Mouse (Mus musculus): ENCODE results near the gene Ablim1.

Ablim1 gene

GRCm38 (mm10) chr19:57304666-57305065 is 10.1 kb downstream of the Ablim1 start:
- no peak for DNase-seq (ENCODE audit: low spot score in 2 of 2)

DNA sequence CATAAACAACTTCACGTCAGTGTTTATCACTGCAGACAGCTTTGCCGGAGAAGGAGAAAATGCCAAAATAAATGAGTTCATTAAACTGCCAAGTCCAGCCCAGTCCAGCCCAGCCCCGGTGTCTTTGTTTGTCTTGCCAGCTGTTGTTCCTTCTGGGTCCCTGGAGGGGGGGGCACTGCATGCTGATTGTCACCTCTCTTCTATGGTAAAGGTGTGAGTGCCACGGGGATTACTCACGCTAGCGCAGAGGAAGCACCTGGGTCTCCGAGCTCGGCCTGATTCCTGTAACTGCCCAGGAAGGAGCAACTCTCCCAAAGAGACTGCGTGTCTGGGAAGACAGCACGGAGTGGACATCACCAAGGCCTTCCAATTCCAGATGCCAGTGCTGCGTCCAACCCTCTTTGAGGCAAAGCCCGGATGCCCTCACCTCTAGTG is 12.7 kb downstream of the Ablim1 start:
- no peak for DNase-seq (ENCODE audit: low spot score in 2 of 2)

- no peak for DNase-seq (ENCODE audit: low spot score in 2 of 2)
Measured at GRCm38 (mm10) chr19:57298006-57298405, 16.7 kb downstream of the Ablim1 start.

DNA sequence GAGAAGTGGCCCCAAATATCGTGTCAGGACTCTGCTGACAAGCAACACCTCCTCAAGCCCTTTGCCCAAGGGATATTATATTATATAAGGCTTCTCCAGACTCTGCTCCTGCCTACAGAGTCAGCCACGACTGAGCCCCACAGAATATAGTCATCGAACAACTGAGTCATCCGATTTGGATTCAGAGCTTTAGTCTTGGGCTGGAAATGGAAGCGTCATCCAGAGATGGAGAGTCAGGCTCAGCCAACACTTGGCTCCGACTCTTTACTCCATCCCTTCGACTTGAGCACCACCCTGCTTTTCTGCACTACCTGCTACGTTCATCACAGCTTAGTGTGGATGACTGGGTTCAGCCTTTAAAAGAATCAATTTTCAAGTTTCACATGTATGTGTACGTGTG is 17.3 kb downstream of the Ablim1 start:
- no peak for DNase-seq (ENCODE audit: low spot score in 2 of 2)

DNA sequence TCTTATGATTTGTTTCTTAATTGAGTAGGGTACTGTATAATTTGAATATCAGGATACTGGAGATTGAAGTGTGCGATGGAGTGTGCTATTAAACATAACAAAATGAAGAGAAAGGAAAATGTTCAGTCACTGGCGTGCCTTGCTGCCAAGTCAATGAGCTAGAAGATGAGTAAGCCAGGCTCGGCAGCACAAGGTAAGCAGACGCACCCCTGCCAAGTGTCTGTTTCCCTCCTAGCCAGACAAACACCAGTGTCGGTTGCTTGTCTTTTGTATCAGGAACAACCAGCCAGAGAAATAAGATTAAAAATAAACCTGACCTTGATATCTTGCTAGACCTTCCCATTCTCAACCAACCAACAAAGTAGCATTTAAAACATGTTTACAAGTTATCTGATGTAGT is 18.2 kb downstream of the Ablim1 start:
- no peak for DNase-seq (ENCODE audit: low spot score in 2 of 2)

DNA sequence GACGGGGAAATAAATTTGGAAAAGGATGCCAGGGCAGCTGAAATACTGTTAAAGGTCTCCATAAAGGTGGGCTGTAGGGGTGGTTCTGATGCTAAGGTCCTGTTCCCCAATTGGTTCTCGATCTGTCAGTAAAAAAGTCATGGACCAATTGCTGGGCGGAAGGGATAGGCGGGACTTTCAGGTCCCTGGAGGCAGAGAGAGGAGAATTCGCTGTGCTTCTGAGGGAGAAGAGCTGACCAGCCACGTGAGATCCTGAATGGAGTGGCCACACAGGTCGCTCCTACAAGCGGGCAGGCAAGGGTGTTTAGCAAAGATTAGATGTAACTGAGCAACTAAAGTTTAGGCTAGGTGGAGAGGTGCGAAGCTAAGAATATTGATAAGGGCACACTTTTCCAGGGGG is 19.2 kb downstream of the Ablim1 start:
- no peak for DNase-seq (ENCODE audit: low spot score in 2 of 2)

DNA sequence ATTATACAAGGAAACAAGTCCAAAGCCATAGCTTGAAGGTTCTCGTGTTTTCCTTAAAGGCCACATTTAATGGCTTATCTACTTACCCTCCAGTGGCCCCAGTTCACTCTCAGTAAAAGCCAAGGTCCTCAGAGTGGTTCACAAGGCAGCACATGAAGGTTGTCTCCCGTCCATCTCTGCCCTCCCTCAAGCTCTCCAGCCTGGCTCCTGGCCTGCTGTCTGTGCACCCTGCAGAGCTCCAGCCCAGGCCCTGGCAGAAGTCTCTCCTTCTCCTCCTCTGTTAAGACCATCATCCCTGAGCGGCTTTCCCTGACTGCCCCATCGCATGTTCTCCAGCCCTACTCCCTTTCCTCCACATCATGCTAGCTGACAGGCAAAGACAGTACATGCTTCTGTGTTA is 20.4 kb downstream of the Ablim1 start:
- no peak for DNase-seq (ENCODE audit: low spot score in 2 of 2)

DNA sequence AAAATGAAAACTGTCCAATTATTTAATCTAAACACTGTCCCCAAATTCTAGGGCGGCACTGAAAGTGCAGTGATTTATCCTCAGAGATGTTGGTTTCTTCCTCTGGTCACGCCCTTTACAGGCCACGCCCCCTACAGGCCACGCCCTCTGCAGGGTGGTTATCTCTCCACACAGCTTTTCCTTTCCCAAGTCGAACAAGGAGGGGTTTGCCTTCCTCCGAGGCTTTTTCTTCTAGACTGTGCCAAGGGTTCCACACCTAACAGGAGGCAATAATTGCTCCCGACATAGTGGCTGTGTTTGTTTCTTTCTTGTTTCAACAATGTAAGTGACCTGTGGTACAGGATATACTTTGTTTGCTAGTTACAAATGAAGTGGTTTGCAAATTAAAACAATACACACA is 21.0 kb downstream of the Ablim1 start:
- DNase-seq (ENCODE audit: low spot score in 2 of 2) = no peak

- no peak for DNase-seq (ENCODE audit: low spot score in 2 of 2)
Measured at GRCm38 (mm10) chr19:57283310-57283709, 31.4 kb downstream of the Ablim1 start.

GRCm38 (mm10) chr19:57282642-57283041 is 32.1 kb downstream of the Ablim1 start:
- no peak for DNase-seq (ENCODE audit: low spot score in 2 of 2)

DNA sequence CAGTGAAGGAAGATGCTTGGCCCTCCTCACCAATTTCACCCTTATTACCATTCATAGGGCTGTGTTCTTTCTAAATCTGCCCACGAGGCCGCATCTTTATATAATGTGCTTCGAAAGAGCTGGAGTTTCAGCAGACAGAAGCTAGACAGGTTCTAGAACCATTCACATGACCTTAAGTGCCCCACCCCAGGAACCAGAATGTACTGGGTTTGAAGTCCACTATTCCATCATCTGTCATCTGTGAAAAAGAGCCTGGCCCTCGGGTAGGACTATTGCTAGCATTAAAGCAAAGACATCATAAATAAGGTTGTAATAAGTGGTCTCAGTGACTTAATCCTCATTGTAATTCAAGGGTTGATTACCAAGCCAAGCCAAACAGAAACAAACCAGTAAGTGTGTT is 35.1 kb downstream of the Ablim1 start:
- no peak for DNase-seq (ENCODE audit: low spot score in 2 of 2)

GRCm38 (mm10) chr19:57278263-57278662 is 36.5 kb downstream of the Ablim1 start:
- no peak for DNase-seq (ENCODE audit: low spot score in 2 of 2)

DNA sequence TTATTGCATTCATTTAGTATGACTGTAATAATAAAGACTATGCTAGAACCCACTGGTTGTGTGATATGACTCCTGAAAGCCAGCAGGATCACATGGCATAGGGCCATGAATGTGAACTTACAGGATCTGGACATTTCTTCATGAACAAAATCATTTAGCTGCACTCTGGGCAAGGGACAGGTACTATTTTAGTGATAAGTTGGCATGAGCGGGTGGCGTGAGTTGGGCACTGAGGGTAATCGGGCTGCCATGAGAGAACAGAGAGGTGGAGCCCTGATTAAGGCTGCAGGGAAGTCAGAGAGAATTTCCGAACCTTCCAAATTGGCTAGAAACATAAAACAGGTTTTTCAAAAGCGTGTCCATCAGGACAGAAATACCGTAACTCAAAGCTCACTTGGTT is 37.7 kb downstream of the Ablim1 start:
- no peak for DNase-seq (ENCODE audit: low spot score in 2 of 2)

DNA sequence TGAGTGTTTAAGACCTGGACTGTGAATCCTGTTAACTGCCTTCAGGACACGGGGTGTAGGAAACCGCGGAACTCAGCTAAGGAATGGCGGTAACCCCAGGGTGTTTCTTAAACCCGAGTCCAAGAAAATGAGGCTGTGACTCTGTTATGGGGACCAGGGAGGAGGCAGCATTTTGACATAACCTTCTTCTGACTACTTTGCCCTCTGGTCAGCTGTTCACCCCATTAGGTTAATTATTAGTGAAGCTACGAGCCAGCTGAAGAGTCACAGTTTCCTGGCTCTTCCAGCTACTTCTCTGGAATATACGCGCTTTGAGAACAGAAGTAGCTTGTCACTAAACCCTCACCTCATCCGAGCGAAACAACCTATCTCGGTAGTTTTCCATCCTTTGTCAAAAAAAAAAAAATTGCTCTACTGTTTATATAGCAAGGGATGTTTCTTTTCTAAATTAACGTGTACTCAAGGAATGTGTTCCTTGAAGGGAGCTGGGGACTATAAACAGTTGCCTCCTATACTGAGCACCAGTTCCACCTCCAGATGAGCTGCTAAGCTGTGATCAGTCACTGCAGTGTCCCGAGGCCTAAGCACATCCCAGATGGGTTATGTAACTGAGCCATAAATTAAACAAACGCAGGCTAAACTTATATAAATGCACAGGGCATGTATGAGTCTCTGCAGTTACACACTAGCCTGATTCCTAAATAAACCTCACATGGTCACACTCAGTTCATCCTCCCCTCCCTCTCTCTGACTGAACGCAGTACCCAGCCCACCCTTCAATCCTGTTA is 39.4 kb downstream of the Ablim1 start:
- DNase-seq (ENCODE audit: low spot score in 2 of 2) = no peak

DNA sequence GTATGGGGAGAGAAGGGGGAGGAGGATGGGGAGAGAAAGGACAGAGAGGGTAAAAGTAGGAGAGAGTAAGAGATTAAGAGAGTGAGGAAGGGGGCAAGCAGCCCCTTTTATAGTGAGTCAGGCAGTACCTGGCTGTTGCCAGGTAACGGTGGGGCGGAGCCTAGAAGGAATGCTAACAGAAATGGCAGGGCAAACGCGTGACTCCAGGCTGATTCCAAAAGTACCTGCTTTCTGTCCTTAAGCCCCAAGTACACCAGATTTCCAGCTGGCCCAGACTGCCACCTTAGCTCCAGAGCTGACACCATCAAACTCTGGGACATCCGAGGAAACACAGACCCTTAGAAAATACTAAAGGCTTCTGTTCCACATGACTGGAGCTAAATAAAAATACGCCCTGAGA is 40.0 kb downstream of the Ablim1 start:
- DNase-seq (ENCODE audit: low spot score in 2 of 2) = no peak

DNA sequence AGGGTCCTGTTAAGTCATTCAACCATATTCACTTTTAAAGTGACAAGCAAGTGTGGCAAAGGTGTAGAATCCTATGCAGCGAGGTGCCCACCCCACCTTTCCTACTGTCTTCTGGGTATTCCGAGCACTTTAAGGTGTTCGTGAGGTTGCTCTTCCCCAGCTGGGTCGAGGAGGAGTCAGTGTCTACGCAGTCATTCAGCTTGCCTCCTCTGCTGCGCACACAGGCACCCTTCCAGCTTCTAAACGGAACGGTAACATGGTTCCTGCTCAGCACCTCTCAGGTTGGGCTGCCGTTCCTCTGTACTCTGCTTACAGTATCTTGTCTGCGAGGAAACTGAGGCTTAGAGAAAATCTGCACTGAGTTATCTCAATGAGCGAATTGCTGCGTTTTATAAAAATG is 40.4 kb downstream of the Ablim1 start:
- no peak for DNase-seq (ENCODE audit: low spot score in 2 of 2)

GRCm38 (mm10) chr19:57272824-57273613 is 41.7 kb downstream of the Ablim1 start:
- peak; percentile 54 to 70 for DNase-seq (ENCODE audit: low spot score in 2 of 2)

GRCm38 (mm10) chr19:57271757-57272156 is 43.0 kb downstream of the Ablim1 start:
- no peak for DNase-seq (ENCODE audit: low spot score in 2 of 2)

DNA sequence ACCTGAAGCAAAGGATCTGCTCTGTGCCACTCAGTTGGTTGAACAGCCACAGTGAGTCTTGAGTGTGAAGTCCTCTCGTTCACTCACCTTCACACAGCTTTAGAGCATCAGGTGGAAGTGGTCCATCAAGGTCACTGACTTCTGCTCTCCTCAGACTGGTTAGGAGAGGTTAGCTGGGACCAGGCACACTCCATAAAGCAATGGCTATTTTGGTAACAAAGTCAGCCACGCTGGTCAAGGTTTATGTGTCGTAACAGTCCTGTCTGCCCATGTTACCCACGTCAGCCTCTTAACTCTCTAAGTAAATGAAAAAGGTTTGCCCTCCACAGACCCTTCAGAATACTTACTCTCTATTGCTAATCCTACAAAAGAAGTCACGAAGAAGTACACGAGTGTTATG is 44.0 kb downstream of the Ablim1 start:
- DNase-seq (ENCODE audit: low spot score in 2 of 2) = no peak

DNA sequence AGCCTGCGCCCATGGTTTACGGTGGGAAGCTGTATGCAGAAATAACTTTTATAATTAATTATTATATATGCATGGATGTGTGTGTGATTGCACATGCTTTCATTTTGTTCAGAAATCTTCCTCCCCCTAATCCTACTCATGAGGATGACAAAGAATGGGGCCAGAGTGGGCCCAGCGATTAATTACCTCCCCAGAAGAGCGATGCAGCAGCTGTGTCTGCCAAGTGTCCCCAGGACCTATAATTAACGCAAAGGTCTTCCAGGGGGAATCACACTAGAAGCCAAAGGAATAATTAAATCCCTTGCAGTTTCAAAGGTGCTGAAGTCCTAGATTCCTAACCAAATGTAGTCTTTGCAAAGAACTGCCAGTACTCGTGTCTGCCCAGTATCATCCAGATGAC is 44.9 kb downstream of the Ablim1 start:
- DNase-seq (ENCODE audit: low spot score in 2 of 2) = no peak

DNA sequence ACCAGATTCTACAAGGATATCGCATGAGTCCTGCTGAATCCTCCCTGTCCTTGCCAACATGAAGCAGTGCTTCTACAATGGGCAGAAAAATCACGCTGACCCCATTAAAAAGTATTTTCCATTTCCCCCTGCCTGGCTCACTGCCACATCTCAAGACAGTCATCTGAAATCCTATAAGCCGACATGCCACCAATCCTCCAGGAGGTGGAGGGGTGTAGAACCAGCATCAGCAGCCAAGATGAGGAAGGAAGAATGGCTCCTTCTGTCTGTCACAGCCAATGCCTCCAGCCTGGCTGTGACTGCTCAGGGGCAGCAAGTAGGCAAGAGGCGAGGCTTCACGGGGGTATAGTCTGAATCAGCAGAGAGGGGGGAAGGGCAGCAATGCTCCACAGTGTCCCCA is 47.2 kb downstream of the Ablim1 start:
- no peak for DNase-seq (ENCODE audit: low spot score in 2 of 2)

GRCm38 (mm10) chr19:57266374-57267085 is 48.2 kb downstream of the Ablim1 start:
- DNase-seq (ENCODE audit: low spot score in 2 of 2) = no peak
